Mouse (Mus musculus): ENCODE measurements around the gene Zfp800.

DNA sequence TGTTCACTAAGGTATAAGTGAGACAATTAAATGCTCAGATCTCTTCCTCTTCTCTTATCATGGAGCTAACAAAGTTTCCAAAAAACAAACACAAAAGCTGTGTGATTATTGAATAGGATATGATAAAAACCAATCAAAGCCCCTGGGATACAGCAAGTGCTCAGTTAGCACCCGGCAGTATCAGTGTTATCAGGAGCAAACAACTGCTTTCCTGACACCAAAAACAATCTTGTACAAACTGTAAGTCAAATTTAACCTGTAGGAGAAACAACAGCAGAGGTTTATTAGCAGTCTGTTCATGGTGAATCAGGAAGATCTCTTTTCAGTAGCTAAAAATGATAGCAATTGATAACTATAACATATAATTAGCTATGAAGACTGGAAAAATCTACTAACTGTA is 140.0 kb downstream of the Zfp800 start:
- TF ChIP-seq CTCF (IDR thresholded peaks at IDR 0.05; ENCODE audit: low read depth, low read length) (no peak), GATA1 (IDR thresholded peaks at IDR 0.05; ENCODE audit: borderline replicate concordance, low read length) (no peak), TAL1 (conservative IDR thresholded peaks at IDR 0.05; ENCODE audit: low read depth, low read length) (peak; percentile 39; the same call in 1 of the 2 replicates)
